ENCODE assay signal across 24 mouse cellular contexts in genomic region chr2:79357835-79358234, GRCm38 (mm10).
A peak's percentile ranks its signal among the peaks of the same experiment; 100 is the strongest.
DNase-seq lines count a peak whose midpoint lies in the region; ATAC-seq lines count a peak whose summit lies in the region.
"Had no signal": no experiment of that assay in that cellular context is flagged by ENCODE, and none has a peak within 500 bp of the region (broad histone marks: within the 10 kb centered on the region; RNA-seq: fewer than 3 reads in every experiment).

No protein-coding gene starts in this region.

- peak; percentile 40 for DNase-seq in forebrain, embryonic 14.5 days (ENCODE audit: low spot score)
- no peak for DNase-seq in forebrain, embryonic 11.5 days (ENCODE audit: low spot score)
- peak; percentile 46 for DNase-seq in layer of hippocampus, adult 11-12 months (ENCODE audit: low spot score)
- DNase-seq in layer of hippocampus, postnatal 10 days (ENCODE audit: low spot score in 2 of 2): no peak
- DNase-seq in brain, adult 2 months (ENCODE audit: low read depth, low spot score): peak; percentile 70
- DNase-seq in left cerebral cortex, postnatal 14 days (ENCODE audit: low spot score in 2 of 2): peak; percentile 28 to 30
- no peak for DNase-seq in kidney, adult 9 months
- no peak for DNase-seq in embryo, embryonic 9.5 days (ENCODE audit: extremely low spot score)
- DNase-seq: adrenal gland, postnatal 14 days; cerebellum, adult 11-12 months; cerebellum, postnatal 25 days; embryo, embryonic 11 days; gastrocnemius, postnatal 36 days; heart, postnatal 4 days; kidney, postnatal 36 days; lung, embryonic 14.5 days; lung, postnatal 36 days; spleen, adult 18-20 months; thymus, postnatal 4 days had no signal

- H3K9me3 ChIP-seq in forebrain, embryonic 14.5 days (replicated peaks; ENCODE audit: control insufficient read depth, low read length): no peaks in the 10 kb centered on the region
- H3K9me3 ChIP-seq in forebrain, embryonic 11.5 days (ENCODE audit: control insufficient read depth, low read length): no peaks in the 10 kb centered on the region
- H3K9me3 ChIP-seq: embryonic facial prominence, embryonic 15.5 days; heart, embryonic 15.5 days; hindbrain, embryonic 15.5 days; intestine, embryonic 15.5 days had no signal

- intact Hi-C loops in left cerebral cortex, postnatal 14 days (cut with DNase I): no loop called here

- no peak overlapping the region for H3K4me2 ChIP-seq in forebrain, embryonic 14.5 days (ENCODE audit: low read length)
- H3K4me2 ChIP-seq in forebrain, embryonic 11.5 days (ENCODE audit: low read depth, low read length, severe bottlenecking): no peak overlapping the region
- H3K4me2 ChIP-seq: embryonic facial prominence, embryonic 15.5 days; heart, embryonic 15.5 days; hindbrain, embryonic 15.5 days; intestine, embryonic 15.5 days; liver, embryonic 11.5 days; lung, embryonic 14.5 days had no signal

- no peaks in the 10 kb centered on the region for H3K27me3 ChIP-seq in forebrain, embryonic 14.5 days (replicated peaks; ENCODE audit: control insufficient read depth, insufficient read depth, low read length)
- no peaks in the 10 kb centered on the region for H3K27me3 ChIP-seq in forebrain, embryonic 11.5 days (ENCODE audit: control insufficient read depth, insufficient read depth, low read length)
- H3K27me3 ChIP-seq: embryonic facial prominence, embryonic 15.5 days; heart, embryonic 15.5 days; hindbrain, embryonic 15.5 days; intestine, embryonic 15.5 days had no signal

- H3K36me3 ChIP-seq in forebrain, embryonic 14.5 days (ENCODE audit: control insufficient read depth, insufficient read depth, low read length): no peaks in the 10 kb centered on the region
- no peaks in the 10 kb centered on the region for H3K36me3 ChIP-seq in forebrain, embryonic 11.5 days (ENCODE audit: control insufficient read depth, insufficient read depth, low read length)
- H3K36me3 ChIP-seq: embryonic facial prominence, embryonic 15.5 days; heart, embryonic 15.5 days; hindbrain, embryonic 15.5 days; intestine, embryonic 15.5 days had no signal

- ATAC-seq in forebrain, embryonic 14.5 days: peak; percentile 48; the same call in 1 of the 2 replicates
- no peak for ATAC-seq in forebrain, embryonic 11.5 days (replicated peaks; ENCODE audit: low FRiP score)
- ATAC-seq: intestine, embryonic 15.5 days had no signal

- H3K9ac ChIP-seq in forebrain, embryonic 14.5 days (ENCODE audit: low read length): no peak overlapping the region
- no peak overlapping the region for H3K9ac ChIP-seq in forebrain, embryonic 11.5 days (ENCODE audit: low read length)
- H3K9ac ChIP-seq: embryonic facial prominence, embryonic 15.5 days; heart, embryonic 15.5 days; hindbrain, embryonic 15.5 days; intestine, embryonic 15.5 days; lung, embryonic 14.5 days had no signal

- H3K4me1 ChIP-seq in forebrain, embryonic 14.5 days (ENCODE audit: control insufficient read depth, insufficient read depth, low read length): no peaks in the 10 kb centered on the region
- no peaks in the 10 kb centered on the region for H3K4me1 ChIP-seq in forebrain, embryonic 11.5 days (replicated peaks; ENCODE audit: control insufficient read depth, insufficient read depth, low read length)
- H3K4me1 ChIP-seq: embryonic facial prominence, embryonic 15.5 days; heart, embryonic 15.5 days; hindbrain, embryonic 15.5 days; intestine, embryonic 15.5 days had no signal

- no peak overlapping the region for H3K27ac ChIP-seq in forebrain, embryonic 14.5 days (ENCODE audit: low read depth, low read length)
- no peak overlapping the region for H3K27ac ChIP-seq in forebrain, embryonic 11.5 days (ENCODE audit: low read depth, low read length)
- H3K27ac ChIP-seq: embryonic facial prominence, embryonic 15.5 days; heart, embryonic 15.5 days; hindbrain, embryonic 15.5 days; intestine, embryonic 15.5 days had no signal

- WGBS in forebrain, embryonic 14.5 days: 79% methylated on average over 3 of the region's 3 CpGs
- WGBS in forebrain, embryonic 11.5 days: 92% methylated on average over 3 of the region's 3 CpGs

- H3K4me3 ChIP-seq in forebrain, embryonic 14.5 days (ENCODE audit: low read depth, low read length): no peak overlapping the region
- no peak overlapping the region for H3K4me3 ChIP-seq in forebrain, embryonic 11.5 days (ENCODE audit: low read depth, low read length)
- H3K4me3 ChIP-seq: embryonic facial prominence, embryonic 15.5 days; heart, embryonic 15.5 days; hindbrain, embryonic 15.5 days; intestine, embryonic 15.5 days had no signal

Comparison
In these comparisons a context has a peak if more than half of its experiments do, and no peak if none do; other contexts are left out.
1. DNase-seq: peak in forebrain, embryonic 14.5 days (single experiment), layer of hippocampus, adult 11-12 months (single experiment), brain, adult 2 months (single experiment) and left cerebral cortex, postnatal 14 days (2 of 2); none in forebrain, embryonic 11.5 days (single experiment), layer of hippocampus, postnatal 10 days (0 of 2), kidney, adult 9 months (single experiment) and embryo, embryonic 9.5 days (single experiment).